Mouse (Mus musculus) left cerebral cortex, adult 9 months (tissue): ENCODE data around the gene Atxn1.

ENCODE experiments used
- DNase-seq, 2 experiments: peaks; one replicate each; pipeline ENCODE4 v3.0.0; 2022; ENCODE audit warnings: low spot score in 2 of 2

The Atxn1 gene

GRCm38 (mm10) chr13:45931215-45931614 lies 33.6 kb downstream of the Atxn1 start:
- no peak for DNase-seq

- DNase-seq, result no peak
These were observed 35.1 kb downstream of the Atxn1 start for GRCm38 (mm10) chr13:45929744-45930143.

GRCm38 (mm10) chr13:45925294-45925693 lies 39.5 kb downstream of the Atxn1 start:
- no peak for DNase-seq

GRCm38 (mm10) chr13:45924555-45924954 lies 40.3 kb downstream of the Atxn1 start:
- DNase-seq, result no peak

- DNase-seq, result no peak
These were observed 41.7 kb downstream of the Atxn1 start for GRCm38 (mm10) chr13:45923086-45923485.

- DNase-seq, result no peak
These were observed 42.3 kb downstream of the Atxn1 start for GRCm38 (mm10) chr13:45922467-45922866.

GRCm38 (mm10) chr13:45918956-45919711 lies 45.7 kb downstream of the Atxn1 start:
- no peak for DNase-seq

GRCm38 (mm10) chr13:45918006-45918380 lies 46.8 kb downstream of the Atxn1 start:
- DNase-seq, result no peak

- no peak for DNase-seq
These were observed 47.5 kb downstream of the Atxn1 start for GRCm38 (mm10) chr13:45917058-45918005.

GRCm38 (mm10) chr13:45915921-45916320 lies 48.9 kb downstream of the Atxn1 start:
- DNase-seq, result no peak

GRCm38 (mm10) chr13:45915026-45915425 lies 49.8 kb downstream of the Atxn1 start:
- no peak for DNase-seq

GRCm38 (mm10) chr13:45914117-45914516 lies 50.7 kb downstream of the Atxn1 start:
- DNase-seq, result no peak

- DNase-seq, result no peak
These were observed 53.0 kb downstream of the Atxn1 start for GRCm38 (mm10) chr13:45911848-45912247.

- no peak for DNase-seq
These were observed 53.7 kb downstream of the Atxn1 start for GRCm38 (mm10) chr13:45911069-45911468.

GRCm38 (mm10) chr13:45910348-45910747 lies 54.5 kb downstream of the Atxn1 start:
- no peak for DNase-seq

- peak in 1 of 2 experiments; percentile 38 for DNase-seq
These were observed 57.6 kb downstream of the Atxn1 start for GRCm38 (mm10) chr13:45907181-45907691.

GRCm38 (mm10) chr13:45906438-45907166 lies 58.2 kb downstream of the Atxn1 start:
- DNase-seq, result no peak

GRCm38 (mm10) chr13:45904955-45905354 lies 59.9 kb downstream of the Atxn1 start:
- no peak for DNase-seq

- DNase-seq, result no peak
These were observed 60.4 kb downstream of the Atxn1 start for GRCm38 (mm10) chr13:45904456-45904855.

GRCm38 (mm10) chr13:45903519-45904274 lies 61.1 kb downstream of the Atxn1 start:
- no peak for DNase-seq

GRCm38 (mm10) chr13:45902457-45902856 lies 62.4 kb downstream of the Atxn1 start:
- no peak for DNase-seq
